Mouse (Mus musculus) right cerebral cortex, postnatal 14 days (tissue): ENCODE results near the gene Lemd1.
"Not testable (repeated sequence)": the region's sequence is repeated elsewhere in the genome, so short reads cannot be mapped to it uniquely, and the experiment has no call there.

Source experiments
- DNase-seq: peaks from one replicate; pipeline ENCODE4 v3.0.0; 2022

Lemd1 gene

DNA sequence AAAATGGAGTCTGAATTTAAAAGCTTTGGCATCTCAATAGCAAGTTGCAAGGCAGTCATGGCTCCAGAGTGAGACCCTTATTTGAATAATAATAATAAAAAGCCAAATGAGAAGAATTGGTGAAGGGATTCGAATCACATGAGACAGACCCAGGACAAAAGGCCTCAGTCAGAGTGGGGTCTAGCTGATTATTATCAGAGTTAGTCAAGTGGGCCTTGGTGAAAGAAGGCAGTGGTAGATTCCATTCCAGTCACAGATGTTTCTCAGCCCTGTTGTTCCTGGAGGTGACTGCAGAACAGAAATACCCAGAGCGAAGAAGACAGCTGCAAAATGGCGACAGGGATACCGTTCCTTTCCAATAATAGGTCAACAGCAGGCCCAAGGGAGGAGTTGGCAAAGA is 72.4 kb downstream of the Lemd1 start:
- no peak for DNase-seq

DNA sequence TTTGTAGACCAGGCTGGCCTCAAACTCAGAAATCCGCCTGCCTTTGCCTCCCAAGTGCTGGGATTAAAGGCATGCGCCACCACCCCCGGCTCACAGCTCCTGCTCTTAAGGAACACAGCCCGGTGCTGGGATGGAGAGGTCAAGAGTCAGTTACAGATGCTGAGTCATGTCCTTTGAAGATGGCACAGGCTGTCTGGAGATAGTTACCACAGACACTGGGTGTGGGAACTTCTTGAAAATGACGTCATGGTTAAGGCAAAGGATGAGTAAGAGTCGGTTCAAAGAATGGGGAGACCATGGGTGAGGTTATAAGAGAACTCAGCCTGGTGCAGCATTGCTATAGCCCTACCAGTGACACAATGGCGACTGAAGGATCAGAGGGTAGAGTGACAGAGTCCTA is 73.3 kb downstream of the Lemd1 start:
- DNase-seq: no peak

DNA sequence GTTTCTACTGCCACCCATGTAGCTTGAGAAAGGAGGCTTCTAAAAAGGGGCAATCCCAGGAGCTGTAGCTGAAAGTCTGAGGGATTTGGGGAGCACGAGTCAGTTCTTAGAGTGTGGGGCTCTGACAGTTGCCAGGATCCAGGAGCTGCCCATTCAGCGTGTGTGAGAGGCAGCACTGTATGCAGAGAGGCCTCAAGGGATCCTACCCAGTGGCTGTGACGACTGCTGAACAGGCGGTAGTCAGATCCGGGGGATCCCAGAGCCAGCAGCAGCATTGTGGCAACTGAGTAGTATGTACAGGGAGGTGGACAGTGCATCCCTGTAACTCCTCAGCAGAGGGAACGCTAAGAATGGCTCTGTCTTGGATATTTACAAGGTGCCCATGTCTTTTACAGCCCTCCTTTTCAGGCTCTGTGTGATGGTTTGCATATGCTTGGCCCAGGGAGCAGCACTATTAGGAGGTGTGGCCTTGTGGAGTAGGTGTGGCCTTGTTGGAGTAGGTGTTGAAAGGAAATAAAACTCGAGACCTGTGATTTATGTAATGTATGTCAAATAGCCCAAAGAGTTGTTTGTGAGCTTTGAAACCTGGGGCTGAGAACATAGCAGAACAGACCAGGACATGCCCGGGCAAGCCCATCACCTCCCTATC is 74.1 kb downstream of the Lemd1 start:
- DNase-seq: no peak

DNA sequence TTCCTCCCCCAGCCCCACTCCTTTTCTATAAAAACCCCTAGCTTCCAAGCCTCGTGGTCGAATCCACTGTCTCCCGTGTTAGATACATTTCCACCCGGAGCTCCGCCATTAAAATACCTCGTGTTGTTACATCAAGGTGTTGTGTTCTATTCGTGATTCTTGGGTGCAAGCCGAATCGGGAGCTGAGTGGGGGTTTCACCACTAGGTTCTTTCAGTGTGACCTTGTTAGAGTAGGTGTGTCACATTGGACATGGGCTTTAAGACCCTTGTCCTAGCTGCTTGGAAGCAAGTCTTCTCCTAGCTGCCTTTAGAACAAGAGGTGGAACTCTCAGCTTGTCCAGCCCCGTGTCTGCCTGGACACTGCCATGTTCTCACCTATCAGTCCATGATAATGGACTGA is 74.7 kb downstream of the Lemd1 start:
- no peak for DNase-seq

DNA sequence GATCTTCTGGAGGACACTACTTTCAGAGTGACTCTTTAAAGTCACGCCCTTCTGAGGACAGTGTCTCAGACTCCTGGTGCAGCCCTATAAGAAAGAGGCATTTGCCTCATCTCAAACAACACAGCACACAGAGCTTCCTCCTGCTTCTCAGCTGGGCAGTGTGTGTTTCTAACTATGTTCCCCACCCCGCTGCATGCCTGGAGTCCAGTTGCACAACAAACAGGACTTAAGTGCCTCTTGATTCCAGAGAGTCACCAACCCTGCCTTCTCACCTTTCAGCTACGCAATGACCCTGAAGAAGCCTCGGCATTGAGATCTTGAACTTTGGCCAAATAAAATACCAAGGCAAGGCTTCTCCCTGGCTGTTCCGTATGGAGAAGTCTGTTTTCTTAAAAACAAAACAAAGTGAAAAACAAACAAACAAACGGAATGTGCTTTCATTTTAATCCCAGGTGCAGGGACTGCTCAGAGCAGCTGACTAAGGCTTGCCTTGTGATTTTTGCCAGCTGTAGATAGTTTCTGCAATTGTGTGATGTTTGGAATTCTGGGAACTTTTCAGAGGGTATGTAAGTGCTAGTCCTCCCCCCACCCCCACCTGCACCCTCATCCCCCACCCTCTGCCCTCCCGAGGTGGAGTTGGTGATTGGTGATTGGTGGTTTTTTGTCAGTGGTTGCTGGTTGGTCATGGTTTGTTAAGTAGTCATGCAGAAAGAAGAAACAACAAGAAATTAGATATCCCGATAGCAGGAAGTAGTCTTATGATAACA is 75.7 kb downstream of the Lemd1 start:
- no peak for DNase-seq

GRCm38 (mm10) chr1:132267959-132268358 is 76.7 kb downstream of the Lemd1 start:
- DNase-seq: no peak

GRCm38 (mm10) chr1:132268418-132269060 is 77.3 kb downstream of the Lemd1 start:
- DNase-seq: no peak

GRCm38 (mm10) chr1:132271237-132271636 is 80.0 kb downstream of the Lemd1 start:
- no peak for DNase-seq

GRCm38 (mm10) chr1:132276694-132277093 is 85.5 kb downstream of the Lemd1 start:
- DNase-seq: no peak

GRCm38 (mm10) chr1:132277124-132277523 is 85.9 kb downstream of the Lemd1 start:
- DNase-seq: no peak

DNA sequence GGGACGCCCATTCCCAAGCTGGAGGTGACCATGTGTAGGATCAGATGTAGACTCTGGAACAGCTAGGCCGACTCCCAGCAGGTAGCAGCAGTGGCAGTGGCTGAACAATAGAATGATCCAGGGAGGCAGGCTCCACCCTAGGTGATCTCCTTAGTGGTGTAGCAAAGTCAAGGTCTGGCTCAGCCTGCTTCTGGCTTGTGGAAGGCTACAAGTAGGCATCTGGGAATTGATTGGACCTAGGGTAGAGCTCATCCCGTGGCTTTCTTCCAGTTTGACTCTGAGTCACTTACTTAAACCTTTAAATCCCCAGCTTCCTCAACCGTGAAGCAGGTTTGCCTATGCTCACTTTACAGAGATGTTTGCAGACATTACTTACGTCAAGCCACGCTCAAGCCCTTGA is 89.4 kb downstream of the Lemd1 start:
- not testable (repeated sequence) for DNase-seq

DNA sequence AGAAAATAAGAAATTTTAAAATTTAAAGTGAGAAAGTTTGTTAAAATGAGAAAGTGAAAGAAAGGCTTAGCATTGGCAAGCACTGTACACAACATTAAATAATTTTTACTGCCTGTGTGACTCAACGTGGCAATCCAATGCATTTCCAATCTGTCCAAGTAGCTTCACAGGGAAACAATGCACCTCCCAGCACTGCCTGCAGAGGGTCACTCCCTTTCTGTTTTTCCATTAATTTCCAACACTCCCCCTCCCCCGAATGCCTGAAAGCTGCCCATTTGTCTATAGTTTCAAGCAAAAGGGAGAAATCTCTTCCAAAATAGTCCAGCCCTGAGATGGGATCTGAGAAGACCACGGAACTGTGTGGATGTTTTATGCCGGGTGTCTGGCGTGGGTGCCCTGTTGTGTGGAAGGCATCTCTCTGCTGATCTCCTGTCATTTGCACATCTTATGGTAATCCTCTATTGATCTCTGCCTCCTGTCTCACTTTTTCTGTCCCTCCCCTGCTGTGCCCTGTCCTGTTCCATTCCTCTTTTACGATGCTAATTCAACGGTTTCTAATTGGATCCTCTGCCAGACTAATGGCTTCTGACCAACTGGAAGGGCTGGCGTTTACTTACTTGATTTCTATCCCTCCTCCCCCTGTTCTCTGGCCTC is 90.4 kb downstream of the Lemd1 start:
- no peak for DNase-seq

- DNase-seq: no peak
Measured at GRCm38 (mm10) chr1:132282177-132282536, 90.9 kb downstream of the Lemd1 start.

DNA sequence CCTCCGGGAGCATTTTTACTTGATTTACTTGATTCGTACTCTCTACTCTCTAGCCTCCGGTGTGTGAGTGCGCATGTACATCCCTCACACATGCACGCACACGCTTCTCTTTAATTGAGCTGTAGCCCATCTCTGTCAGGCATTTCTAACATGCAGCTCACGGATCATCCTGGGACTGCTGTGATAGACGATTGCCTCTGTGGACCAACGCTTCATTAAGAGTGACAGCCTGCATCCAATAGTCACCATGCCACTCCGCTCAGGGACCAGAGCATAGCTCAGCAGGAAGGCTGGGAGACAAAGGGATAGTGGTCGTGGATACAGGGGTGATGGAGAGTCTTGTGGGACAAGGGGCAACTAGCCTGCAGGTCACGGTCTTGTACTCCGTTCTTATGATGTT is 91.8 kb downstream of the Lemd1 start:
- no peak for DNase-seq

GRCm38 (mm10) chr1:132286735-132287134 is 95.5 kb downstream of the Lemd1 start:
- DNase-seq: no peak

DNA sequence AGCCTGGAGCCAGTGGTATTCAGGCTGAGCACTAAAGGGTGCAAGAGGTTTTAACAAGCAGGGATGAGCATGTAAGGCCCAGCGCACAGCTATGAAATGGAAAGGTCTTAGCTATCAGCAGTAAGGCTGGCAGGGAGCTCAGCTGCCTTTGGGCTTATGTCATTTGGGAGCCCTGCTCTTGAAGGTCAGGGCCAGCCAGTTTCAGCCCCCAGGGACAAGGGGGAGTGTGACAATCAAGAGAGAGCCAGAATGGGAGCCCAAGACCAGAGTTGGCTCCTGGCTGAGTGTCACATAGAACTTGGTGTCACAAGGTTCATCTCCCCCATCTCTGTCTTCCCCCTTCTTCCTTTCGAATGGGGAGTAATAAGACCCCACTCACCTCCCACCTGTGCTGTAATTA is 96.2 kb downstream of the Lemd1 start:
- DNase-seq: no peak

GRCm38 (mm10) chr1:132287991-132288451 is 96.8 kb downstream of the Lemd1 start:
- DNase-seq: no peak

DNA sequence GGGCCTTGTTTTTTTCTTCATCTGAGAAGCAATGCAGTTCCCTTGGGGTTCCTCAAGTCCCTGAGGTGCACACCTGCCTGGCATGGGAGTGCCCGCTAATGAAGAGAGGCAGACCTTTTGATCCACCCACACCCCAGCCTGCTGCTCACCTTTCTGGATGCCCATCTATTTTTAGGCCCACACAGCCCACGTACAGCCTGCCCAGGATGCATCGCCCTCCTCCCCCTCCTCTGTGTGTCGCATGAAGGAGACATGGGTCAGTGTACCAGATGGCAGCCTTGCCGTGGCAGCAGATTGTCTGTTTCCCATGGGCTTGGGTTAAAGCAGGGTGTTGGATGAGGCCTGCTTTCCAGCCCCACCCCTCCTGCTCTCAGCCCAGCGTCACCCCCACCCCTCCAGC is 98.7 kb downstream of the Lemd1 start:
- DNase-seq: no peak

DNA sequence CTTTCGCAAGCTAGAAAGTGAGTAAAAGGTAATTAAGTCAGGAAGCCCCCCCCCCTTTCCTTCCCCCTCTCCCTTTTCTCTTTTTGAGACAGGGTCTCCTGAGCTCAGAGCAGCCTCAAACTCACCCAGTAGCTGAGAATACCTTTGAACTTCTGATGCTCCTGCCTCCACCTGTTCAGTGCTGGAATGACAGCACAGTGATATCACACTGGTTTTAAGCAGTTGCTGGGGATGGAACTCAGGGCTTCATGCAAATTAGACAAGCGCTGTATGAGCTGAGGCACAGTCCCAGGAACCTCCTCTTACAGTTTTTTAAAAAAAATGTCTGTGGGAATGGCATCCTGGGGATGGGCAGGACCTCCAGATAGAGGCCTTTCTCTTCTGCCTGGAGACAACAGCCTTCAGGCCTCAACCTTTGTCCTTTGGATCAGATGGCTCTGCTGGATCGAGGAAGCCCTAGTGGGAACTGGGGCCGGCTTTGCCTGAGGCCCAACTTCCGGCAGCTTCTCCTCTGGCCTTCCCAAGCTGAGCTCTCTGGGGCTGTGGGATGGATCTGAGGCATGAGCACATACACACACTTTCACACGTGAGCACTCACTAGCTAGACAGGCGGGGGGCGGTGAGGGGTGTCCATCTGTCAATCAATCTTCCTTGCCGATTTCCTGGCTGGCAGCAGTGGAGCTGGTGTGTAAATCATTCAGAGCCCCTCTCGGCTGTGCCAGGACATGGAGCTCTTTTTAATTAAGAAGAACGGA is 99.9 kb downstream of the Lemd1 start:
- no peak for DNase-seq

- DNase-seq: no peak
Measured at GRCm38 (mm10) chr1:132291706-132292105, 100.5 kb downstream of the Lemd1 start.

GRCm38 (mm10) chr1:132292318-132293129 is 101.3 kb downstream of the Lemd1 start:
- DNase-seq: peak; percentile 33

GRCm38 (mm10) chr1:132295506-132295905 is 104.3 kb downstream of the Lemd1 start:
- DNase-seq: no peak
